Mouse (Mus musculus): ENCODE measurements around the gene Serinc5.

Gene Serinc5

DNA sequence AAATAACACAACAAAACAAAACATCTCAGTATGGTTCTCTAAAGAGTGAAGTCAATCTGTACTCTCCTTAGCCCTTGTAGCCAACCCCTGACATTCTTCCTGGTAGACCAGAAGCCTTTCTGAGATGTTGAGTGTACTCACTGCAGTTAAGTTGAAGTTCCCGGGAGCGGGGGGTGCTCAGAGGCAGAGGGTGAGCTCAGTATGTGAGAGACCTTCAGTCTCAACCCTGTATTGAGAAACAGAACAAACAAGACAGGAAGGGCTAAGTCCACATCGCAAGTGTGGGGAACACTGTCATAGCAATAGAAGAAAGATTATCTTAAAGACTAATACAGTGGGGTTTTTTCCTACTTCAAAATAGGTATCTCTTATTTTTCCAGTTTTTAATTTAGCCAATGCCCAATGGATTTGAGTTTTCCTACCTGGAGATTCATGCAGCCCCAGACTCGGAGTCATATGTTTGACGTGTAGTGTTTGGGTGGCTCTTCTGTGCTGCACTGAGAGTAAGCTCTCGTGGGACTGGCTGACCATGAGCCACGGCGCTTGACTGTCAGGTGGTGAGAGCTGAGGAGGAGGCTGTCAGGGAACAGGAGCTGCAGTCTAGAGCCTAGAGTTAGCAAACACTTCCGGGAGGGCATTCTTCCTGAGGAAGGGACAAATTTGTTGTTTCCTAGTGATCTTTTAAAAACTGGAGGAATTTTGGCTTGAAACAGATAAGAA is 95.6 kb downstream of the Serinc5 start:
- DNase-seq: no peak

DNA sequence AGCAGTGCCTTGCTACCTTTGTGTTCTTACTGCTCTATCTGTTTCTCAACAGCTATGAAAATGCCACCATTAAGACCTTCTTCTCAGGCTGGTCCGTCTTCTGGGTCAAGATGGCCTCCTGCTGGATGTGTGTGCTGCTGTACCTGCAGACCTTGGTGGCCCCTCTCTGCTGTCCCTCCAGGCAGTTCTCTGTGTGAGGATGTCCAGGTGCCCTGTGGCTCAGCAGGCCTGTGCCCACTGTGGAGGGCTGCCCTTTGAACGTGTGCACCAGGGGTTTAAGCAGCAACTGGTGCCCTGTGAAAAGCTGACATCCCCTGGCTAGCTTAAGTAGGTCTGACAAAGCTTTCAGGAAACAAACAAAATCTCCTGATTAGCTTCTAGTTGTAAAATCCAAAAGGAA is 97.0 kb downstream of the Serinc5 start:
- no peak for DNase-seq

DNA sequence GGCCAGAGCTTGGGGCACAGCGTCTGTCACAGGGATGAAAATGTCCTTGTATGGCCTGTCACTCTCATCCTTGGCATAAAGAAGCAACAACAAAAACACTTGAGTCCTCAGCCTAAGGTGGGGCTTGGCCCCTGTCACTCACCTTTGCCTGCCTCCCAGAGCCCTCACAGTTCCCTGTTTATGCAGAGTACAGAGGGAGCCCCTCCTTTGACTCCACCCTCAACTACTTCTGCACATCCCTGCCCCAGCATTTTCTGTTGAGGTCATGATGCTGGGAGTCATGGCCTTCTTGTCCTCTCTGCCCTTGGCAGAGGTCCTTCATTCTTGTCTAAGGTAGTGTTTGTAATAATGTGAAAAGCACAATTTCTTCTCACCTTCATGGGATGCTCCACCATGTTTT is 97.6 kb downstream of the Serinc5 start:
- no peak for DNase-seq

DNA sequence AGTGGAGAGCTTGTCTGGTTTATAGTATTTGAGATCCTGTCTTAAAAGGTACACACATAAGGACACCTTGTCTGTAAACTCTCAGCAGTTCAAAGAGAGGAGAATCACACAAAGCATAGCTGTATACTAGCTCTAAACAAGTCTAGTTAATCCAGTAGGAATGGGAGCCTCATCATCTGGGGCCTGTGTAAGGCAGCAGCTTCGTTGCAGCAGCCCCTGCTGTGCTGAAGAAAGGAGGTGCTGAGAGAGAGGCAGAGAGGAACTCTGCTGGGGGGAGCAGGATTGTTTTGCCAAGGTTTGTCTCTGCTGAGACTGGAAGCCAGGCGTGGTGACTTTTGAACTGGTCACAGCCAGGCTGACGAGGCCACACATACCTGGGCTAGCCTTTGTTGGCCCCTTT is 98.6 kb downstream of the Serinc5 start:
- DNase-seq: no peak

DNA sequence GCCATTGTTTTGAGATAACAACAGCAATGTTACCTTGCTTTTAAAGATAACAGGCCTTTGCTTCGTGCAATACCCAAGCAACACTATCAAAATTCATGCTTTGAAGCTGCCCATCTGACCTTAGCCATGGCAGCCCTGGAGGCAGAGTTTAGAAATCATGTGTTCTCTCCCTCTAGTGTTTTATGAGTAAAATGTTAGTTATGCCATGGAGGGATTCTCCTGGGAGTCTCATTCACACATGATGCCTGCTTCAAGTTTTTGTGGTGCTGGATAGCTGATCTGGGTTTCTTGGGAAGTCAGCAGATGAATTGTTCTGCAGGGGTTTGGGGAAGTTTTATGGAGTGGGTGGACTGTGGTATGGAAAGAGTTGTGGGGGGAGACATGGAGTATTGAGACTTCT is 99.5 kb downstream of the Serinc5 start:
- DNase-seq: no peak

DNA sequence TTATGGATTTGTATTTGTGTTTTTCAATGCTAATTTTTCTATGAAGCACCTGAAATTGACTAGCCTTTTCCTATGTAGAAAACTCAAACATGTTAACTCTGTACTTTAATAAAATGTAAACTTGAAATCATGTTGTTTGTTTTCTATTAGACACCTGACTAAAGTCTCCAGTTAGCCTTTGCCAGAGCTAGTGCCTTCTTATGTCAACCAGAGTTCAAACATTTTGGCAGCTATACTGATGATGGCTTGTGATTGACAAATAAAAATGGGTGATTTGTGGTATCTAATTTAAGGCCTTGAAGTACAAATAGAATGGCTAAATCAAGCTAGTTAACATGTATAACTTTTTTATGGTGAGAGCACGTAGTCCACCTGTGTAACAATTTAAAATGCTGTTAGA is 100.9 kb downstream of the Serinc5 start:
- DNase-seq: no peak

DNA sequence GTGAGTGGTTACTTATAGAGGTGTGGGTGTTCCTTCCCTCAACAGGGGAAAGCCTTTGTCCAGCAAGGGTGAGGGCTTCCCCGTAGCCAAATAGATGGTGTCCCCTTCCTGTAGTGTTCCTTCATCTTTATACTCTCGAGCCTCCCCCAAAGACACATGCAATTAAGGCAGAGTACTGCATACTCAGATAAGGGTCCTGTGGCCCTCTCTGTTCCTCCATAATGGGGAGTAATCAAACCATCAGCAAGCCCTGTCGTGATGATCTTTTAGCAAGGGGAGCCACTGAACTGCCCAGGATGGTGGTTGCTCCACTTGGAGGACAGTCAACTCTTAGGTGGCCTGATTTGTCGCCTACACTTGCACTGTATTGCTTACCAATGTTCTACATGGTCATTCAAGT is 101.7 kb downstream of the Serinc5 start:
- DNase-seq: no peak

DNA sequence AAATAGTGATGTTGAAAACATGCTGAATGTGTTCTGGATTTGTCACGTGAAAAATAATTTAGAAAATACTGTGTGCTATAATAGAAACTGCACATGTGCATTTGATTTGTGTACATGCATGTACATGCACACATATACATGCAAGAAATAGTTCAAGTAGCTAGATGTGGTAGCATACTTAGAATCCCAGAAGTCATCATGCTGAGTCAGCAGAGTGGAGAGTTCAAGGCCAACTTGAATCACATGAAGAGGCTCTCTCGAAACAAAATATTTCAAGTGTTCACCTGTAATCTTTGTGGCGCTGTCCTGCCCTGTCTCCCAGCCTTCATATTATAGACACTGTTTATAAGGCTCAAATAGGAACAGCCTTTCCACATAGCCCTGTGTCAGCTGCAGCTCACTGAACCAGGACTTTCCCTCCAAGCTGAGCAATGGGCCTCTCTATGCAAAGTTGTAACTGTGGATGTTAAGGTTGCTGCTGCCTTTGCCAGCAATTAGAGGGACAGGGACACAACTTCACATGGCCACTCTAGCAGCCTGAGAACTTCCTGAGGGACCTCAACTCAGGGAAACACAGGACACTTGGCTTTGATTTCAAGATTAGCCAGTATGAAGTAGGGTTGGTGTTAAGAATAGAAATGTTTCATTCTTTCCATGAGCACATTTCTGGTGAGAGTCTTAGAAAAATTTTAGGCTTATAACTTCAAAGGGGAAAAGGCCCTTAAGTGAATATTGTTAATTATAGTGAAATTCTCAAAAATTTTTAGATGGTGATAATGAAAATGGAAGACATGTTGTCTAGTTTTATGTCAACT is 107.2 kb downstream of the Serinc5 start:
- DNase-seq: no peak

DNA sequence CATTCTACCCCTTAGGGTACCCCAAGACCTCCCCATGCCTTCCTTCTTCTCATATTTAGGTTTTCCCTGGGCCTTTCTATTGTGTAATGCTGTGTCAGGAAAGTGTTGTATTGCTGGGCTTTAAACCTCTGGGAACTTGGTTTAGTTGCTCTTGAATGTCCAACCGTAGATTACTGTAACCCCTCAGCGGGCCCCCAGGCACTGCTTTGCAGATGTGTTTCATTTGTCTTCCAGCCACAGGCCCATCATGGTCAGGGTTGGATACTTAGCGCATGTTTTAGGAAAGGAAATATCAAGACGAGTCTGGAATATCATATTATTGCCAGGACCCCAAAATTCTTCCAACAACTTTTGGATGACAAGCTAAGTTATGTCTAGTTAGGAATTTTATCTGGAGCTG is 110.1 kb downstream of the Serinc5 start:
- no peak for DNase-seq

DNA sequence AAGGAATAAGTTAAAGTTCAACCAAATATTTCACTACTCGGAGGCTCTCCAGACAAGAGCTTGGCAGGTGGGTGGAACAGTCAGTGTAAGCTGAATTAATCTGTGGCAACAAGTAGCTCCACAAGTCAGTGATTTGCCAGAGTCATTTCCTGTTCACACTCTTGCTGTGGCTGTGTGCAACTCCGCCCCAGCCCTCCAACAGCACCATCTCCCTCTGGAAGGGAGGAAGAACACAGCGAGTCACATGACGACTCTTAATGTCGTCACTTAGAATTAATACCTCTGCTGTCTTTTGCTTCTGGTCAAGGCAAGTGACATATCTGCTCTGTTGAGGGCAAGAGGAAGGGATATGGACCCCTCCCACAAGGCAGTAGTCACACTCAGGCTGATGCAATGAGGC is 111.5 kb downstream of the Serinc5 start:
- no peak for DNase-seq

DNA sequence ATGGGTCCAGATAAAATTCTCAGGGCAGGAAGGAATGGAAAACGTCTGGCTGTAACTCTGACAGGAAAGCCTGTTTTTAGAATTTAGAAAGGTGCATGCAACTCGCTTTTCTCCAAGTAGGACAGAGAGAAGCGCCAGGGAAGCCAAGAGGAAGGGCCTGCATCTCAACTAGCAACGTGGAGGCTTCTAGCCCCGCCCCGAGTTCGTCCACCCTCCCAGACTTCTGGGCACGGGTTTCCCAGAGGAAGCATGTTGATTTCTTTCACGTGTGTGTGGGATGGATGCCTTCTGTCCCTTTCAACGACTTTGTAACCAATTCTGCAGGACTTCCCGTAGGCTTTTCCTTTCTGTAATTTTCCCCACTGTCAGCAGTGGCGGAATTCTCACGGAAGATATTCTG is 118.9 kb downstream of the Serinc5 start:
- no peak for DNase-seq

DNA sequence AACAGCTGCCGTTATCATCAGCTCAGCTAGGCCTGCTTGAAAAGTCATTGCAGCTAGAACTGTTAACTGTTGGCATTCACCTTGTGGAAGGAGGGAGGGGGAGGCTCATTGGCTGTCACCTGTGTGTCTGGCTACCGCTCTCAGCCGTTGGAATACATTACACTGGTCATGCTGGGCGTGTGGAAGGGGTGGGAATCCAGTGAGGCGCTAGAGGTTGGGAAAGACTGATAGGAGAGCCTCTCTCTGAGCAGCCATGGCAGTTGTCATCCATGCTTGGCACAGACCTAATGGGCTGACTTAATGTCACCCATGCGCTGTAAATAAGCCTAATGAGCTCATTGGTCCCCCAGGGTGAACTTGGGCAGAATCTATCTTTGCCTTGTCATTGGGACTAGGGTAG is 120.9 kb downstream of the Serinc5 start:
- no peak for DNase-seq

DNA sequence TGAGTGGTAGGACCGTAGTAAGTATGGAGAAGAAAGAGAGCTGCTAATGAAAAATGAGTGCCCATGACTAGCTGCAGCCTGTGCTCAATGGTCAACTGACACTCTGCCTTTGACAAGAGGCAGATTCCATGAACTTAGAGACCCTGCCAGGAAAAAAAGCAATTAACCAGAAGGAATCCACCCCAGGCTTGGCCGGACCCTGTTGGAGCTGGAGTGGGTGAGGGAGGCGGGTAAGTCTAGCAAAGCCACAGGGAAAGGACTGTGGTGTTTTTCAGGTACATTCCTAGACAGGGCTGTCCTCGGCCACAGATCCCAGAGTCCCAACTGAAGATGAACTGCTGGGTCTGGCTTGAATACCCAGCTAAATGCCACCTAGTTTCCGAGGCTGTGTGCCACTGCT is 121.9 kb downstream of the Serinc5 start:
- no peak for DNase-seq

DNA sequence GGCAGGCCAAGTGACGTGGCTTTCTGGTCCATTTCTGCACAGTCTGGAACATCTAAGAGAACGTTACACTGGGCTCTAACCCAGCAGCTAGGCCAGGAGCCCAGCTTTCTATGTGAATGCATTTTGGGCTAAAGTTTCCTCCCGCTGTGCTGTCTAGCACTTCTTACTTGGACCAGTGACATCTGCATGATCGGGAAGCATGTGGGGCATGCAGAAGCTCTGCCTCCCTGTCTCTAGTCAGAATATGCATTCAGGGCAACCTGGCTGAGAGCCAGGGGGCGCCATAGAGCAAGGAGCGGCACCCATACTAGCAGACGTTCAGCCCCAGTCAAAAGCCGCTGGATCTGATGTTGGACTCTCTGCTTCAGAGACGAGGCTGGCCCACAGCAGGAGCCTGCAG is 122.4 kb downstream of the Serinc5 start:
- DNase-seq: peak; percentile 64

DNA sequence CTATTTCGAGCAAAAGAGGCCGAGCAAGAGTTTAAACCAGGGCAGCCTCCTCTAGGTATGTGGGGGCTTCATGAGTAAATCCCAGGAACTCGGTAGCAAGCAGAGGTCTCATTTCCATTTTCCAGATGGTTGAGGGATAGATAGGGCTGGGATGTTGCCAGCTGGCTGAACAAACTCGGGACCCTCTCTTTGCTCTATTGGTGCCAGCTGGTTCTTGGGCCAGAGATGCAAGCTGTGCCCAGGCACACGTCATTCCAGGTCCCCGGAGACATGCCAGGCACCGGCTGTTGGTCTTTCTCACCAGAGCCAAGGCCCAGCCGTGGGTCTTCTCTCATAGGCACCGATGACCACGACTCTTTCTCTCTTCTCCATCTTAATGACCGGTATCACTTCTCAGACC is 122.8 kb downstream of the Serinc5 start:
- DNase-seq: peak; percentile 51

DNA sequence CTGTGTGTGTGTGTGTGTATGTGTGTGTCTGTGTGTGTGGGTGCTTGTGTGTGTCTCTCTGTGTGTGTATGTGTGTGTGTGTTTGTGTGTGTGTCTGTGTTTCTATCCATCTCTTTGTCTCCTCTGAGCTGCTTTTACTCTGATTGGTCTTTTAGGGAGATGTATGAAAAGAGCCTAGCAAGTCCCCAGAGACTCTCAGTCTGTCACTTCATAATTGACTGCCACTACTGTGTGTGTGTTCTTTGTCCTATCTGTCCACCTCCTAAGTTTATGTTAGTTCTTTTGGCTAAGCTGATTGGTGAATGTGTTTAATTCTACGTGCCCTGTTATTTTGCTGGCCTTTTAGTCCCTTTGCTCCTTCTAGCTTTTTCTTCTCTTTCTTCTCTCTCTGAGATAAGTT is 124.8 kb downstream of the Serinc5 start:
- no peak for DNase-seq

DNA sequence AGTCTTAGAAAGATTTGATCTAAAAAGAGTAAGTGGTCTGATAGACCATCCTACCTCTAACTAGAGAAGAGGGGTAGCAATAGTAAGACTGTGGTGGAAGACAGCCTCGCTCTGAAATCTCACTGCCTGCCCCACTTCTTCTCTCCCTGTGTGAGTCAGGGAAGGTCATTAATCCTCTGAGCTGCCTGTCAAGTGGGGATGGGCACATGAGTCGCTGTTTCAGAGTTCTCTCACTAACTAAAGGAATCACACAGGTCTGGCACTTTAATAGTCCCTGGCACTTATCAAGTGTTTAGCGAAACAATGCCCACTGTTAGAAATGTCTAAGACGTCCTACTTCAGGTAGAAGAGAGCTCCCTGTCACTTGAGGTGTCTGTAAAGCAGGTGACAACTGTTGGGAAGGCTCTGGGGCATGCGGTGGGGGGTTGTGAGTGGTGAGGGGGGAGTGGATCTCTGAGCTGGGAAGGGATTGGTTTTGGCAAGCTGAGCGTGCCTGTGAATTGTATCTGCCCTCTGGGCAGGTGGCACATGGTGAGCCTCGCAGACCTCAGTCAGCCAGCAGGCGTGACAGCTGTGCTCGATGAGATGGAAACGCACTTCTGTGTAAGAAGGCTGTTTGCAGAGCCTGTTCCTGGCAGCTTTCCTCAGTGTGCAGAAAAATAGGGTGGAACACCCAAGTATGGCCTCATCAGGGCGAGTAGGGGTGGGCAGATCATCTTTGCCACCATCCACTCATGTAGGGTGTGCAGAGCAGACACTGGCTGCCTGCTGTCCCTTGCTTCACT is 125.8 kb downstream of the Serinc5 start:
- DNase-seq: peak; percentile 88

DNA sequence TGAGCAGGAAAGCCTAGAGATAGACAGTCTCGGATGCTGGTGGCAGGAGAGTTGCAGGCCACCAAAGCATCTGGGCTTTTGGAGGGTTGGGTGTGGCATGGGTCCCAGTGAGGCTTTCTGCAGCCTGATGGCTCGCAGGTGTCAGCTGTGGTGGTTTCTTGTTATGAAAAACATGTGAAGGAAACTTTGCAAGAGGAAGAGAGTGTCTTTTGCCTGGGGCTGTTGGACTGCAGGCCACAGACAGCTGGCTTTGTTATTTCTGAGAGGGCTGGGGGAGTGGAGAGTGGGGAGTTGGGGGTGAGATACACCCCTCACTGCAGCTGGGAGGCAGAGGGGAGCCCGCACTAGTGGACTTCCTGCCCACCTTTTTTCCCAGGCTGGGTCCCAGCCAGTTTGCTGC is 127.9 kb downstream of the Serinc5 start:
- no peak for DNase-seq

DNA sequence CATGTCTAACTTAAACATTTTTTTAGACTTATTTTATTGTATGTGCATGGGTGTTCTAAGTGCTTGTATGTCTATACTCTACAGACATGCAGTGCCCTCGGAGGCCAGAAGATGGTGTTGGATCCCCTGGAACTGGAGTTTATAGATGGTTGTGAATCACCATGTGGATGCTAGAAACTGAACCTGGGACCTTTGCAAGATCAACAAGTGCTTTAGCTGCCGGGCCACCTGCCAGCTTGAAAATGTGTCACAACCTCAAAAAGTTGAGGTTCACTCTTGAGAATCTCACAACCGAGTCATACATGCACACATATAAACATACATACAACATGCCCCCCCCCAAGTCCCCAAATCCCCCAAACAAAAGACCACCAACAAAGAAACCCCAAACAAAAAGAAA is 129.0 kb downstream of the Serinc5 start:
- DNase-seq: no peak

DNA sequence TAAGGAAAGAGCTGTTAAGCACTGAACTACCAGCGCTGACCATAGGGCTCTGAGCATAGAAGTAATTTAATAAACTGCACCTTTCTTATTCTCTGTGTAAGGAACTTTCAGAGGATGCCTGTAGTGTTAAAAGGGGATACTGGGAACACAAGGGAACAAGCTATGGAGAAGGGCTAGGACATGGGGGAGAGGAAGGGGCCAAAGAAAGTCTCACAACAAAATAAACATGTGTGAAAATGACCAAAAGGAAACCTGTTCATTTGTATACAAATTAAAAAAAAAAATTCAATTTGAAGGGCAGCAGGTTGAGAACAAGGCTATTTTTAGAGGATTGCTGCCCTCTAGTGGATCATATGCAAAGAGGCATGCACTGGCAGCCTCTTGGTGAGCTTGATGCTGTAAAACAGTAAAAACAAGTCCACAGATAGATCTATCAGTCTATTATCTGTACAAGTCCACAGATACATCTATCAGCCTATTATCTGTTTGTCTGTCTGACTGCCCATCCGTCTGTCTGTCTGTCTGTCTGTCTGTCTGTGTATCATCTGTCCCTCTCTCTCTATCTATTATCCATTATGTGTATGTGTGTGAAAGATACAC is 129.9 kb downstream of the Serinc5 start:
- peak; percentile 69 for DNase-seq

DNA sequence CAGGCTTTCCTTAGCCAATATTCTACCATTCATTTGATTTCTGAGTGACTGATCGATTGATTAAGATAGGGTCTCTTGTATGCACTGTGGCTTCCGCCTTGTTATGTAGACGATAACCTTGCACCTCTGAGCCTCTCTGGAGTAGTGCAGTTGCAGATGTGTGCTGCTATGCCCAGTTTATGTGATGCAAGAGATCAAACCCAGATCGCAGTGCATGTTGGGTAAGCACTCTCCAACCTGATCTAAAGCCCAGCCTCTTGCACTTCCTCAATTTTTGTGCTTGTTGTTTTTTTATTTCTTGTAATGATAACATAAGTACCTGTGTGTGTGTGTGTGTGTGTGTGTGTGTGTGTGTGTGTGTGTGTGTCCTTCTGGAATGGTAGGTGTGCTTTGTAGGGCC is 132.0 kb downstream of the Serinc5 start:
- no peak for DNase-seq

DNA sequence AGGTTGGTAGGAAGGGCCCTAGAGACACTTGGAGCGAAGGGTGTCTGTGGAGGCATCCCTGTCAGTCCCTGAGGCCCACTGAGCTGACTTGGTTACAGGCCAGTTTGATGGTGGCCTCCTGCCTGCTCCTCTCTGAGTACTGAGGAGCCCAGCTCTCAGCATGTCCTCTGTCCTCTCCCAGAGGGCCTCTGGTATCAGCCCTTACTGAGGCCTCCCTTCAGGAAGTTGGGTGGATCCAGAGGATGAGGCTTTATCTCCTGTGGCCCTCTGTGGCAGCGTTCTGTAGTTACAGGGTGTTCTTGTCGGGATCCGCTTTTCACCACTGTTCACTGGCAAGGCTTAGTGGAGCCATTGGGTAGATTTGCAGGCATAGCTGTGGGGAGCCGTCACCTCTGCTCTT is 132.4 kb downstream of the Serinc5 start:
- no peak for DNase-seq

DNA sequence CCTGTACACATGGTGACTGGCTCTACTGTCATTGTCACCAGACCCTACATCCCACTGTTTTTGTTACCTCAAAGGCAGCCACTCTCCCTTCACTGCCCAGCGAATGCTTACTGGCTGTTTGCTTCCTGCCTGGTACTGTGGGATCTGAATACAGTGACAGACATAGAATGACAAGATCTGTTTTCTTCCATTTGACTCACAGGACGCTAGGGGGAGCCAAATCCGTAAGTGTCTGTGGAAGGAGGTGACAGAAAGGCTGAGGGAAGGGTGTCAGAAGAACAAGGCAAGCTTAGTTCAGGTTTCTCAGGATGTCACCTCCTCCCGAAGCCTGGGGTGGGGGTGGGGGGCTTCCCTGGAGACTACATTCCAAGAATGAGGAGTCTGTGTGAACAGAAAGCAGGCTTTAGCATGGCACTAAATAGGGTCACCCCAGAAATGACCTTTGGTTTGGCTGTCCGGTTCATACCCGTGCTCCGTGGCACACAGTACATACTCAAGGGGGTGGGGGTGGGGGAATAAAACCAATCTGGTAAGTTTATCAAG is 140.2 kb downstream of the Serinc5 start:
- peak; percentile 89 for DNase-seq
